Mouse (Mus musculus) mesoderm, embryonic 11.5 days (tissue): ENCODE data around the gene Cyp17a1.
A peak's percentile ranks its signal among the peaks of the same experiment; 100 is the strongest.

Experiments used
- DNase-seq: peaks from one replicate; pipeline ENCODE4 v3.0.0-alpha.2; 2012; ENCODE audit warnings: low read depth, low spot score

The Cyp17a1 gene

GRCm38 (mm10) chr19:46670691-46671090 is 2.3 kb downstream of the Cyp17a1 start:
- DNase-seq, result peak; percentile 63

- no peak for DNase-seq
Observed at GRCm38 (mm10) chr19:46669802-46670201, 3.2 kb downstream of the Cyp17a1 start.

- DNase-seq, result no peak
Observed at GRCm38 (mm10) chr19:46668263-46668662, 4.7 kb downstream of the Cyp17a1 start.

- DNase-seq, result no peak
Observed at GRCm38 (mm10) chr19:46667300-46667699, 5.7 kb downstream of the Cyp17a1 start.

- DNase-seq, result no peak
Observed at GRCm38 (mm10) chr19:46665474-46665873, 7.5 kb downstream of the Cyp17a1 start.

GRCm38 (mm10) chr19:46662784-46663183 is 10.2 kb downstream of the Cyp17a1 start:
- no peak for DNase-seq

- DNase-seq, result no peak
Observed at GRCm38 (mm10) chr19:46662214-46662613, 10.8 kb downstream of the Cyp17a1 start.

GRCm38 (mm10) chr19:46661511-46661910 is 11.5 kb downstream of the Cyp17a1 start:
- DNase-seq, result no peak

- no peak for DNase-seq
Observed at GRCm38 (mm10) chr19:46658851-46659250, 14.1 kb downstream of the Cyp17a1 start.

GRCm38 (mm10) chr19:46658348-46658747 is 14.6 kb downstream of the Cyp17a1 start:
- no peak for DNase-seq

GRCm38 (mm10) chr19:46657339-46658020 is 15.5 kb downstream of the Cyp17a1 start:
- no peak for DNase-seq

- DNase-seq, result no peak
Observed at GRCm38 (mm10) chr19:46656151-46656840, 16.7 kb downstream of the Cyp17a1 start.

- no peak for DNase-seq
Observed at GRCm38 (mm10) chr19:46655626-46656025, 17.3 kb downstream of the Cyp17a1 start.

GRCm38 (mm10) chr19:46653616-46654235 is 19.2 kb downstream of the Cyp17a1 start:
- no peak for DNase-seq

GRCm38 (mm10) chr19:46653188-46653587 is 19.8 kb downstream of the Cyp17a1 start:
- DNase-seq, result no peak

- no peak for DNase-seq
Observed at GRCm38 (mm10) chr19:46648565-46648964, 24.4 kb downstream of the Cyp17a1 start.

- no peak for DNase-seq
Observed at GRCm38 (mm10) chr19:46647850-46648249, 25.1 kb downstream of the Cyp17a1 start.

GRCm38 (mm10) chr19:46647254-46647653 is 25.7 kb downstream of the Cyp17a1 start:
- no peak for DNase-seq

- no peak for DNase-seq
Observed at GRCm38 (mm10) chr19:46646041-46646481, 26.9 kb downstream of the Cyp17a1 start.

GRCm38 (mm10) chr19:46644793-46645602 is 28.0 kb downstream of the Cyp17a1 start:
- no peak for DNase-seq

GRCm38 (mm10) chr19:46644343-46644792 is 28.6 kb downstream of the Cyp17a1 start:
- no peak for DNase-seq

- no peak for DNase-seq
Observed at GRCm38 (mm10) chr19:46643236-46643635, 29.7 kb downstream of the Cyp17a1 start.
